Mouse (Mus musculus) liver, embryonic 15.5 days (tissue): Measurements from ENCODE around the gene Txndc9. TPM values are rescaled to one million over a fixed set of nuclear protein-coding genes. Genes with fewer than 3 reads are reported as not detected.

Experiments used
- ATAC-seq: fragments of 200-750 bp; cut with Nextera tagmentation; 2 replicates; pipeline ENCODE4 v1.8.0; 2017; ENCODE audit warnings: moderate number of reproducible peaks, mild to moderate bottlenecking, moderate library complexity; ENCODE audit not compliant: insufficient read depth
- H3K27ac ChIP-seq: fragments of 300-500 bp; sonication (generic); replicated peaks from 2 replicates; pipeline ENCODE4 v1.5.1; 2015; ENCODE audit warnings: mild to moderate bottlenecking, inconsistent platforms
- H3K27me3 ChIP-seq: fragments of 300-500 bp; sonication (generic); 2 replicates; pipeline ENCODE4 v1.6.1; 2015; ENCODE audit warnings: mild to moderate bottlenecking, inconsistent platforms
- H3K36me3 ChIP-seq: fragments of 300-500 bp; sonication (generic); replicated peaks from 2 replicates; pipeline ENCODE4 v1.6.1; 2015; ENCODE audit warnings: moderate library complexity, mild to moderate bottlenecking, inconsistent platforms
- H3K4me1 ChIP-seq: fragments of 300-500 bp; sonication (generic); replicated peaks from 2 replicates; pipeline ENCODE4 v1.6.1; 2015; ENCODE audit warnings: inconsistent platforms
- H3K4me2 ChIP-seq: fragments of 300-500 bp; sonication (generic); 2 replicates; pipeline ENCODE4 v1.6.1; 2015; ENCODE audit warnings: moderate library complexity, mild to moderate bottlenecking, inconsistent platforms
- H3K4me3 ChIP-seq: fragments of 300-500 bp; sonication (generic); replicated peaks from 2 replicates; pipeline ENCODE4 v1.5.1; 2015; ENCODE audit warnings: mild to moderate bottlenecking, inconsistent platforms
- H3K9ac ChIP-seq: fragments of 300-500 bp; sonication (generic); 2 replicates; pipeline ENCODE4 v1.6.1; 2015; ENCODE audit warnings: moderate library complexity, mild to moderate bottlenecking, inconsistent platforms
- H3K9me3 ChIP-seq: fragments of 300-500 bp; sonication (generic); replicated peaks from 2 replicates; pipeline ENCODE4 v1.6.1; 2016; ENCODE audit warnings: inconsistent platforms
- WGBS: fragments of 180-500 bp; shearing (Covaris S2); methylation state at CpG from one replicate; pipeline ENCODE4 v1.1.7; 2015; ENCODE audit warnings: mixed read lengths; ENCODE audit not compliant: insufficient replicate concordance; 5-methylcytosine and 5-hydroxymethylcytosine counted together
- polyA plus RNA-seq: library from polyadenylated mRNA; unstranded; fragments of >200 nt; fragmentation: Nextera tagmentation; extraction: Ambion mirVana; gene quantifications from 2 replicates; pipeline ENCODE4 v1.2.1, GENCODE M21; 2015

Txndc9 gene
- polyA plus RNA-seq: 58.6 and 60.3 TPM in 2 replicates

DNA sequence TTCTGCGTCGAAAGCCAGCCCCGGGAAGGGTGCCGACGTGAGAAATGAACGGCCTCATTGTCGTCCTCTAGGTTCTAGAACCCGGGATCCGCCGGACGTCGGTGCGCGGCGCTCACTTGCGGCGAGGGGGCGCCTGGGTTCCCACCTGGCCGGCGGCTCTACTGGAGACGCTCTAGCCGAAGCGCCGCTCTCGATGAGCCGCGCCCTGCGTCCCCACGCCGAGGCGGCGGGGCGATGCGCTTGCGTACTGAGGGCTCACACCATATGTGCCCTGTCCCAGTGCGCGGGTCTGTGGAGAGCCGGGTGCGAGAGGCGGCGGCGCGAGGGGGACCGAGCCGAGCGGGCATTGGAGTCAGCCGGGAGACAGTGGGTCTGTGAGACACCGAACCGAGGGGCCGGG is at the start of gene Txndc9, which contains the start of gene Eif5b:
Txndc9 (minus strand) TSS at position 27 of the 400 bp plus-strand sequence.
Eif5b (plus strand) TSS at position 144 of the 400 bp plus-strand sequence.
- peaks cover 36% of the 10 kb centered on the region for H3K36me3 ChIP-seq
- H3K27me3 ChIP-seq: no peaks in the 10 kb centered on the region
- no peaks in the 10 kb centered on the region for H3K9me3 ChIP-seq
- H3K4me1 ChIP-seq: peaks cover 36% of the 10 kb centered on the region
- H3K9ac ChIP-seq: peak within 1 kb of the TSS; percentile 94
- peak within 1 kb of the TSS; percentile 89 for H3K4me2 ChIP-seq
- H3K27ac ChIP-seq: peak within 1 kb of the TSS; percentile 93
- ATAC-seq: peak; percentile 86
- WGBS: 0% methylated on average over 50 of the region's 50 CpGs
- peak within 1 kb of the TSS; percentile 98 for H3K4me3 ChIP-seq

DNA sequence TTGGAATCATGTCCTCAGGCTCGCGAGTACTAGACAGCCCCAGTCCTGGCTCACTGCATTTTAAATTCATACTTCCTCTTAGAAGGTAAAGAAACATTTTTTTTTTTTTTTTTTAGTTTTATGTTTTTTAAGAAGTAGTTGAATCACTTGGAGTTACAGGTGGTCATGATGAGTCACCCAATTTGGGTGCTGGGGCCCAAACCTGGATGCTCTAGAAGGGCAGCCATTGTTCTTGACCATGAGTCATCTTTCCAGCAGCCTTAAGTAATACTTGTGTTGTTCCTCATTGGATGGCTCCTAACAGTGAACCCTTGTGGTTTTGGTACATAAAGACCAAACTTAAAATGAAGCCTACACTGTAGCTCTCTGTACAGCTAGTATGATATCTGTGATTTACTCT is 41.2 kb upstream of the Txndc9 start:
- H3K9ac ChIP-seq: no peak overlapping the region
- WGBS: 97% methylated on average over 2 of the region's 2 CpGs
- no peak overlapping the region for H3K4me2 ChIP-seq
- peaks cover 89% of the 10 kb centered on the region for H3K36me3 ChIP-seq
- H3K4me3 ChIP-seq: no peak overlapping the region
- H3K27me3 ChIP-seq: no peaks in the 10 kb centered on the region
- no peak for ATAC-seq
- no peaks in the 10 kb centered on the region for H3K9me3 ChIP-seq
- no peaks in the 10 kb centered on the region for H3K4me1 ChIP-seq
- no peak overlapping the region for H3K27ac ChIP-seq

DNA sequence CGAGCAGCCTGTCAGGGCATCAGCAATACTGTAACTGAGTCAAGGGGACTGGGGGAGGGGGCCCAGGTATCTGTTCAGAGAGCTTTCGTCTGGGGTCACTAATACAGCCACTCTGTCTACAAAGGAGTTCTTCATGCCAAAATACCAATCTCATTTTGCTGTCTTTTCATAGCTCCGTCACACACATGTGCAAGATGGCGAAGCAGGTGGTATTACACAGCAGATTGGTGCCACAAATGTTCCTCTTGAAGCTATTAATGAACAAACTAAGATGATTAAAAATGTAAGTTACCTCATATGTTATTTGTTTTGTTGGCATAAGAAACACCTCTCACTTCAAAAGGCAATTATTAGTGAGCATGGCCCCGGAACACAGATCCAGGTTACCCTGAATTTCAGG is 39.7 kb upstream of the Txndc9 start:
- Histone ChIP-seq H3K27ac (no peak overlapping the region), H3K4me1 (no peaks in the 10 kb centered on the region), H3K4me3 (no peak overlapping the region), H3K27me3 (no peaks in the 10 kb centered on the region), H3K9ac (no peak overlapping the region), H3K9me3 (no peaks in the 10 kb centered on the region), H3K4me2 (no peak overlapping the region), H3K36me3 (peaks cover 87% of the 10 kb centered on the region)
- ATAC-seq: no peak
- WGBS: 82% methylated on average over 5 of the region's 5 CpGs

DNA sequence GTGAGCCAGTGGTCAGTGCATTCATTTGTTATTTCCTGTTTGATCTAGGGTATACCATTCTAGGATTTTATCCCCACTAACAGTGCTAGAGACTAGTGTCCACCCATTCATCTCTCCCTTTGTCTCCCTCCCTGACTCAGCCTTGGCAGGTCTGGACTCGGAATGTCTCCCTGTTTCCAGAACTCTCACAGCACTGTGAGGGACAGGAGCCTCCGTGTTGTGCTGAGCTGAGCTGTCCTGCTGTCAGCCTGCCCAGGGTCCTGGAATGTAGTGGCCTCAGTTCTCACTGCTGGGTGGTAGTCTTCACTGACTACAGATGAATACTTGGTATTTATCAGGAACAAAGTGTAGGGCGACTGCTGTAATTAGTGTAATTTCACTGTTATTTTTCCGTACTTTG is 37.8 kb upstream of the Txndc9 start:
- H3K27me3 ChIP-seq: no peaks in the 10 kb centered on the region
- 88% methylated on average over 4 of the region's 4 CpGs for WGBS
- H3K9ac ChIP-seq: no peak overlapping the region
- H3K9me3 ChIP-seq: no peaks in the 10 kb centered on the region
- H3K4me1 ChIP-seq: no peaks in the 10 kb centered on the region
- no peak overlapping the region for H3K4me3 ChIP-seq
- H3K4me2 ChIP-seq: no peak overlapping the region
- no peak overlapping the region for H3K27ac ChIP-seq
- no peak for ATAC-seq
- H3K36me3 ChIP-seq: peaks cover 80% of the 10 kb centered on the region

DNA sequence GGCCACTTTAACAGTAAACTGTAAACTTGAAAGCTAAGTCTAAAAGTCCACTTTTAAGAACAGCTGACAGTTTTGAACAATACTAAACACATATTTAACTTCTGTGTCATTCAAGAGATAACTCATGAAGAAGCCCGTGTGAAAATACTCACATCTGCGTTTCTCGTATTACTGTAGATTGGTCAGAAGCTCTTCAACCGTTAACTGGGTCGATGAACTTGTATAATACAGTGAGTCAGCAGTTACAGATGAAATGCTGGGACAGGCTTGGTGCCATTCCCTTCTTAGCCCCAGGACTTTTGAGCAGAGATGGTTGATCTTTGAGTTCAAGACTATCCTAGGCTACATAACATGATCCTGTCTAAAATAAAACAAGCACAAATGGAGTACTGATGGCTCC is 33.7 kb upstream of the Txndc9 start:
- Histone ChIP-seq H3K4me2 (no peak overlapping the region), H3K4me1 (no peaks in the 10 kb centered on the region), H3K27me3 (no peaks in the 10 kb centered on the region), H3K9me3 (no peaks in the 10 kb centered on the region), H3K4me3 (no peak overlapping the region), H3K9ac (no peak overlapping the region), H3K36me3 (peaks cover 60% of the 10 kb centered on the region), H3K27ac (no peak overlapping the region)
- no peak for ATAC-seq
- whole genome bisulfite sequencing: 79% methylated on average over 5 of the region's 5 CpGs

DNA sequence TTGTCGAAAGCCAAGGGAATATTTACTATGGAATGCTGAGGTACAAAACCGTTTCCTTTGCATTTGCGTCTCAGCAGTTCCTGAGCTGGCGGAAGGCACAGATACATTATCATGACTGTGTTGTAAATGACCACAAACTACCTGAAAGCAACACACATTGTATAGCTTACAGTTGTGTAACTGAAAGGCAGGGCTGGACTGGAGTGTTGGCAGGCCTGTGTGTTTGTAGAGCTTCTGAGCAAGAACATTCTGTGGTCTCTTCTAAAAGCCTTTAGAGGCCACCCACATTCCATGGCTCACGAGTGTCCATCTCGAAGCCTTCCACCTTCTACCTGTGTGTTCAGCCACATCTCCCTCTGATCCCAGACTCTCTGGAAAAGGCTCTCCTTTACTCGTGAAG is 29.6 kb upstream of the Txndc9 start:
- Histone ChIP-seq H3K4me2 (no peak overlapping the region), H3K27ac (no peak overlapping the region), H3K36me3 (peaks cover 55% of the 10 kb centered on the region), H3K4me3 (no peak overlapping the region), H3K4me1 (no peaks in the 10 kb centered on the region), H3K9me3 (no peaks in the 10 kb centered on the region), H3K9ac (no peak overlapping the region), H3K27me3 (no peaks in the 10 kb centered on the region)
- ATAC-seq: no peak
- WGBS: 83% methylated on average over 7 of the region's 7 CpGs

DNA sequence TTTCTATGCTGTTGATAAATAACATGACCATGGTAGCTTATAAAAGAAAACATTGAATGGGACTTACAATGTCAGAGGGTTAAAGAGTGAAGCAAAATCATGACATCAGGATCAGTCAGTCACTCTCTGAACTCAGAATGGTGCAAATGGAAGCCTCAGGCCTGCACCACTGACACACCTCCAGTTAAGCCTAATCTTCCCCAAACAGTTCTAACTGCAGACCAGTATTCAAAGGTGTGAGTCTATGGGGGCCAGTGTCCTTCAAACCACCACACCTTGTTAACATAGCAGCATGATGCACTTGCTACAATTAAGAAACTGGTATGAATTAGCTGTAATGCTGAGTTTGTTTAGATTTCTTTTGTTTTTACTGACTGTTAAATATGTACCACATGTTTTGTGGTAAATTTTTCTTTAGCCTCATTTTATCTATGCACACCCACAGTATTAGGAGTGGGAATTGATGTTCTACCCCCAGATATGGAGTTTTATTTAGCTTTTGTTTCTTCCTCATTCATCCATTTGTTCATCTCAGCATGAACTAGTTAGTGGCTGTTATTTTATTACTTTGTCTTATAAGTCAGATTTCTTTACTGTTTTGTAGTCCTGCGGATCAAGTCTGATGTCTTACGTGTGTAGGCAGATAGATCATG is 17.0 kb upstream of the Txndc9 start:
- Histone ChIP-seq H3K9me3 (no peaks in the 10 kb centered on the region), H3K36me3 (peaks cover 21% of the 10 kb centered on the region), H3K4me3 (no peak overlapping the region), H3K4me1 (peaks cover 55% of the 10 kb centered on the region), H3K27ac (peak overlapping the region; percentile 62), H3K27me3 (no peaks in the 10 kb centered on the region), H3K9ac (no peak overlapping the region), H3K4me2 (peak overlapping the region; percentile 35)
- ATAC-seq: peak; percentile 61
- WGBS: 81% methylated on average over 2 of the region's 2 CpGs

DNA sequence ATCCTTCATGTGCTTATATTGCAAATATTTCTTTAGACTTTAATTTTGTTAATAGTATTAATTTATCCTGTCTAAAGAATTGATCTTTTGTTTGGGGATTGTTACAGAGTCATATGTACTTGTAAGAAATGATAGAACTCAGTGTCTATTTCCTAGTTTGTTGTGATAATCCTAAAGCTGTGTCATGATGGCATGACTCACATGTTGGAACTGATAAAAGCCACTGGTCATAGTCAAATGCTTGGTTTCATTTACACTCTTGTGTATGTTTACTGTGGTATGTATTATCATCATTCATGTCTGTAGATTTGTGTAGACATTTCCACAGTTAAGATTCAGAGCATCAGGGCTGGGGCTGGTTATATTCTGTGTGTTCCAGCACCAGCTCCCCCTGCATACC is 14.8 kb upstream of the Txndc9 start:
- 0 out of 2 replicates have a peak overlapping the region, but pooled peaks have one; percentile 9 for H3K9ac ChIP-seq
- peak; percentile 40 for ATAC-seq
- H3K27me3 ChIP-seq: no peaks in the 10 kb centered on the region
- H3K9me3 ChIP-seq: no peaks in the 10 kb centered on the region
- H3K36me3 ChIP-seq: no peaks in the 10 kb centered on the region
- H3K4me3 ChIP-seq: peak overlapping the region; percentile 34
- H3K4me1 ChIP-seq: peaks cover 72% of the 10 kb centered on the region
- H3K4me2 ChIP-seq: peak overlapping the region; percentile 65
- peak overlapping the region; percentile 95 for H3K27ac ChIP-seq

DNA sequence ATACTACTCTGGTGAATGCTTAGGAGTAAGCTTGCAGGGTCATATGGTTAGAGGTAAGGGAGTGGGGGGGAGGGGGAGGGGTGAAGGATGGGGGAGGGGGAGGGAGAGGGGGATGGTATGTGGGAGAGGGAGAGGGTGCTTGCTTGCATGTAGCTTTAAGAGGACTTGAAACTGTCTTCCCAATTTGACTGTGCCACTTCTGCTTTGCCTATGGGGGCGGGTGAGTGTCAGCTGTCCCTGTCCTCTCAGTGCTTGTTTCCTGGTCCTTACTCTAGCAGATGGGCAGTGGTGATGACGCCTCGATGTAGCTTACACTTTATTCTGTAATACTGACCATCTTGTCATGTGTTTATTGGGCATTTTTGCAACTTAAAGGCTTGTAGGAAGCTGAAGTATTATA is 14.4 kb upstream of the Txndc9 start:
- peak overlapping the region; percentile 95 for H3K27ac ChIP-seq
- ATAC-seq: peak; percentile 21; the same call in 1 of the 2 replicates
- no peaks in the 10 kb centered on the region for H3K27me3 ChIP-seq

DNA sequence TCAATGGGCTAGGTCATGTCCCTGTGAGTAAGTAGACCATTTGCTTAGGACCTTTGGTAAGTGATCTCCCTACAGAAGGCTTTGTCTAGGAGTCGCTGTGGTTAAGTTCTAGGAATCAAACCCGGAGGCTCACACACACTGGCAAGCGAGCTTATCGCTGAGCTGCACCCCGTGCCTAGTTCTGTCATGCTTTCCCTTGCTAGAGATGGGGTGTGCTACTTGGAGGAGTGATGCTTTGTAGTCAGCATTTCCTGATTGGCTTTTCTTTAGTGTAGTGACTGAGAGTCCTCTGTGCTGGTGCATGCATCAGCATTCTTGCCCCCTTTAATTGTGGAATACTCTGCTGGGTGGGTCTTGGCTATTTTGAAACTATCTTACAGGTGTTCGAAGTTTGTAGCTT is 14.0 kb upstream of the Txndc9 start:
- Histone ChIP-seq H3K9me3 (no peaks in the 10 kb centered on the region), H3K4me1 (peaks cover 81% of the 10 kb centered on the region), H3K4me2 (peak overlapping the region; percentile 65), H3K4me3 (peak overlapping the region; percentile 4; the same call in 1 of the 2 replicates), H3K27ac (peak overlapping the region; percentile 95), H3K9ac (peak overlapping the region; percentile 33; the same call in 1 of the 2 replicates), H3K27me3 (no peaks in the 10 kb centered on the region), H3K36me3 (no peaks in the 10 kb centered on the region)
- 27% methylated on average over 6 of the region's 6 CpGs for WGBS
- ATAC-seq: peak; percentile 93

More for the DNA sequence above, 14.4 kb upstream of the Txndc9 start:
- 37% methylated on average over 3 of the region's 3 CpGs for WGBS
- Histone ChIP-seq H3K4me3 (peak overlapping the region; percentile 4; the same call in 1 of the 2 replicates), H3K9me3 (no peaks in the 10 kb centered on the region), H3K4me1 (peaks cover 76% of the 10 kb centered on the region), H3K36me3 (no peaks in the 10 kb centered on the region), H3K9ac (peak overlapping the region; percentile 33; the same call in 1 of the 2 replicates), H3K4me2 (peak overlapping the region; percentile 65)

DNA sequence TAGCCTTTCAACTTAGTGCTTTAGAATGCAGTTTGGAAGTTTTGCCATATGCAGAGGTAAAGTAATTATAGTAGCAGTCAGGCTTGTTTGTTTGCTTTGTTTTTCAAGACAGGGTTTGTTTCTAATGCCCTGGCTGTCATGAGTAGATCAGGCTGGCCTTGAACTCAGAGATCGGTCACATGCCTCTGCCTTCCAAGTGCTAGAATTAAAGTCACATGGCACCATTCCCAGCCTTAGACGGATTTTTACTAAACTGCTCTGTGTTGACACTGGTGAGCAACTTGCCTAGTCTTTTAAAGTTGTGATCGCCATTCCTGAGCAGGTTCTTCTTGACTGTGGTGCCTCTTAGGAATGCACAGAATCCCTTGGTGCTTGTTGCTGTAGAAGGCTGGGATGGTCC is 9.0 kb upstream of the Txndc9 start:
- ATAC-seq: no peak
- 68% methylated on average over 3 of the region's 3 CpGs for WGBS
- no peaks in the 10 kb centered on the region for H3K9me3 ChIP-seq
- no peak overlapping the region for H3K4me3 ChIP-seq
- H3K36me3 ChIP-seq: 0 out of 2 replicates have a peak, but pooled peaks cover 4% of the 10 kb centered on the region
- H3K4me2 ChIP-seq: no peak overlapping the region
- H3K9ac ChIP-seq: no peak overlapping the region
- 0 out of 2 replicates have a peak overlapping the region, but pooled peaks have one; percentile 24 for H3K27ac ChIP-seq
- H3K4me1 ChIP-seq: peaks cover 66% of the 10 kb centered on the region
- no peaks in the 10 kb centered on the region for H3K27me3 ChIP-seq
